Mouse (Mus musculus) B cell, adult 2 months (primary cell): ENCODE results near the gene Tnpo2.

Experiments
- DNase-seq, 2 experiments: peaks; one replicate each; pipeline ENCODE4 v3.0.0; 2022

Tnpo2 gene

GRCm38 (mm10) chr8:85036718-85037365 is at the start of gene Tnpo2:
Tnpo2 (plus strand) TSS chr8:85036915.
- DNase-seq: peak; percentile 84 to 87

GRCm38 (mm10) chr8:84987388-84987787 is 49.3 kb upstream of the Tnpo2 start:
- no peak for DNase-seq

- no peak for DNase-seq
Observed at GRCm38 (mm10) chr8:84987903-84988302, 48.8 kb upstream of the Tnpo2 start.

GRCm38 (mm10) chr8:84989311-84989731 is 47.4 kb upstream of the Tnpo2 start:
- DNase-seq: peak; percentile 39 to 44

GRCm38 (mm10) chr8:84989810-84990209 is 46.9 kb upstream of the Tnpo2 start:
- peak; percentile 92 for DNase-seq

GRCm38 (mm10) chr8:84990349-84990748 is 46.4 kb upstream of the Tnpo2 start, which contains the start of gene Hook2:
Hook2 (plus strand) TSS chr8:84990603.
- peak; percentile 98 to 99 for DNase-seq

GRCm38 (mm10) chr8:84990836-84991235 is 45.9 kb upstream of the Tnpo2 start:
- peak; percentile 65 to 68 for DNase-seq

- DNase-seq: no peak
Observed at GRCm38 (mm10) chr8:84994375-84994774, 42.3 kb upstream of the Tnpo2 start.

GRCm38 (mm10) chr8:84995680-84996079 is 41.0 kb upstream of the Tnpo2 start:
- no peak for DNase-seq

- DNase-seq: no peak
Observed at GRCm38 (mm10) chr8:84996978-84997377, 39.7 kb upstream of the Tnpo2 start.

- peak; percentile 94 to 96 for DNase-seq
Observed at GRCm38 (mm10) chr8:84997649-84998295, 38.9 kb upstream of the Tnpo2 start.

- peak; percentile 69 to 70 for DNase-seq
Observed at GRCm38 (mm10) chr8:85007686-85008085, 29.0 kb upstream of the Tnpo2 start.

- DNase-seq: no peak
Observed at GRCm38 (mm10) chr8:85011242-85011641, 25.5 kb upstream of the Tnpo2 start.

GRCm38 (mm10) chr8:85013230-85013840 is 23.4 kb upstream of the Tnpo2 start:
- DNase-seq: peak; percentile 76 to 78

- DNase-seq: no peak
Observed at GRCm38 (mm10) chr8:85014431-85014830, 22.3 kb upstream of the Tnpo2 start, which contains the start of gene Best2. Best2 (minus strand) TSS chr8:85014531.

- DNase-seq: no peak
Observed at GRCm38 (mm10) chr8:85016724-85017123, 20.0 kb upstream of the Tnpo2 start.

GRCm38 (mm10) chr8:85017209-85017608 is 19.5 kb upstream of the Tnpo2 start:
- no peak for DNase-seq

- DNase-seq: peak; percentile 37 to 46
Observed at GRCm38 (mm10) chr8:85021514-85022055, 15.1 kb upstream of the Tnpo2 start.

GRCm38 (mm10) chr8:85023846-85024245 is 12.9 kb upstream of the Tnpo2 start:
- DNase-seq: no peak

- DNase-seq: peak; percentile 85 to 86
Observed at GRCm38 (mm10) chr8:85025098-85025932, 11.4 kb upstream of the Tnpo2 start, which contains the start of gene Asna1. Asna1 (minus strand) TSS chr8:85025281.

- DNase-seq: peak; percentile 93 to 94
Observed at GRCm38 (mm10) chr8:85026670-85027515, 9.8 kb upstream of the Tnpo2 start, which contains the start of gene Trir. Trir (plus strand) TSS chr8:85026823.

- peak in 1 of 2 experiments; percentile 31 for DNase-seq
Observed at GRCm38 (mm10) chr8:85027516-85027855, 9.2 kb upstream of the Tnpo2 start.
